Mouse (Mus musculus): Measurements from ENCODE around the gene Fitm2. TPM values are rescaled to one million over a fixed set of nuclear protein-coding genes. Genes with fewer than 3 reads are reported as not detected.
A peak's percentile ranks its signal among the peaks of the same experiment; 100 is the strongest.

The Fitm2 gene
- 3.4 and 3.6 TPM in 2 replicates for polyA plus RNA-seq (2012; rRNA removed)

GRCm38 (mm10) chr2:163472466-163472851 is at the start of gene Fitm2:
Fitm2 (minus strand) TSS chr2:163472629.
- Histone ChIP-seq H3K27me3 (ENCODE audit: control insufficient read depth, insufficient read depth, low read length) (no peaks in the 10 kb centered on the region), H3K27ac (ENCODE audit: control insufficient read depth, insufficient read depth, low read depth, low read length) (peak within 1 kb of the TSS; percentile 45)
- TF ChIP-seq CTCF (IDR thresholded peaks at IDR 0.05; ENCODE audit: control insufficient read depth, insufficient read depth, insufficient replicate concordance, low read depth, low read length), result peak; percentile 99
- TF ChIP-seq POLR2A (IDR thresholded peaks at IDR 0.05; ENCODE audit: control insufficient read depth, low read depth, low read length), result peak; percentile 43; the same call in 1 of the 2 replicates

GRCm38 (mm10) chr2:163506300-163507004 is 34.0 kb upstream of the Fitm2 start, which contains the start of gene Hnf4a:
Hnf4a (plus strand) TSS chr2:163506808.
- H3K27me3 ChIP-seq (ENCODE audit: control insufficient read depth, insufficient read depth, low read length), result no peaks in the 10 kb centered on the region
- no peak within 1 kb of the TSS for H3K27ac ChIP-seq (ENCODE audit: control insufficient read depth, insufficient read depth, low read depth, low read length)
- no peaks in the 10 kb centered on the region for H3K36me3 ChIP-seq (ENCODE audit: control insufficient read depth, insufficient read depth, low read length)
- no peak within 1 kb of the TSS for H3K4me3 ChIP-seq (ENCODE audit: control insufficient read depth, low read depth, low read length)
- H3K4me1 ChIP-seq (ENCODE audit: control insufficient read depth, insufficient read depth, low read length), result no peaks in the 10 kb centered on the region
- TF ChIP-seq POLR2A (IDR thresholded peaks at IDR 0.05; ENCODE audit: control insufficient read depth, low read depth, low read length) (no peak), CTCF (IDR thresholded peaks at IDR 0.05; ENCODE audit: control insufficient read depth, insufficient read depth, insufficient replicate concordance, low read depth, low read length) (no peak)

More at GRCm38 (mm10) chr2:163472466-163472851, at the start of gene Fitm2:
- Histone ChIP-seq H3K4me3 (ENCODE audit: control insufficient read depth, low read depth, low read length) (peak within 1 kb of the TSS; percentile 89), H3K4me1 (ENCODE audit: control insufficient read depth, insufficient read depth, low read length) (peaks cover 4% of the 10 kb centered on the region), H3K36me3 (ENCODE audit: control insufficient read depth, insufficient read depth, low read length) (no peaks in the 10 kb centered on the region)

GRCm38 (mm10) chr2:163503191-163503590 is 30.8 kb upstream of the Fitm2 start:
- no peaks in the 10 kb centered on the region for H3K27me3 ChIP-seq (ENCODE audit: control insufficient read depth, insufficient read depth, low read length)
- no peaks in the 10 kb centered on the region for H3K36me3 ChIP-seq (ENCODE audit: control insufficient read depth, insufficient read depth, low read length)
- H3K4me1 ChIP-seq (ENCODE audit: control insufficient read depth, insufficient read depth, low read length), result no peaks in the 10 kb centered on the region
- H3K4me3 ChIP-seq (ENCODE audit: control insufficient read depth, low read depth, low read length), result no peak overlapping the region
- TF ChIP-seq CTCF (IDR thresholded peaks at IDR 0.05; ENCODE audit: control insufficient read depth, insufficient read depth, insufficient replicate concordance, low read depth, low read length) (no peak), POLR2A (IDR thresholded peaks at IDR 0.05; ENCODE audit: control insufficient read depth, low read depth, low read length) (no peak)
- no peak overlapping the region for H3K27ac ChIP-seq (ENCODE audit: control insufficient read depth, insufficient read depth, low read depth, low read length)

- H3K4me3 ChIP-seq (ENCODE audit: control insufficient read depth, low read depth, low read length), result no peak overlapping the region
- no peak overlapping the region for H3K27ac ChIP-seq (ENCODE audit: control insufficient read depth, insufficient read depth, low read depth, low read length)
- no peaks in the 10 kb centered on the region for H3K4me1 ChIP-seq (ENCODE audit: control insufficient read depth, insufficient read depth, low read length)
- no peaks in the 10 kb centered on the region for H3K36me3 ChIP-seq (ENCODE audit: control insufficient read depth, insufficient read depth, low read length)
- no peaks in the 10 kb centered on the region for H3K27me3 ChIP-seq (ENCODE audit: control insufficient read depth, insufficient read depth, low read length)
- TF ChIP-seq CTCF (IDR thresholded peaks at IDR 0.05; ENCODE audit: control insufficient read depth, insufficient read depth, insufficient replicate concordance, low read depth, low read length) (no peak), POLR2A (IDR thresholded peaks at IDR 0.05; ENCODE audit: control insufficient read depth, low read depth, low read length) (no peak)
Observed at GRCm38 (mm10) chr2:163502219-163502618, 29.8 kb upstream of the Fitm2 start.

- H3K4me1 ChIP-seq (ENCODE audit: control insufficient read depth, insufficient read depth, low read length), result no peaks in the 10 kb centered on the region
- no peak overlapping the region for H3K27ac ChIP-seq (ENCODE audit: control insufficient read depth, insufficient read depth, low read depth, low read length)
- H3K27me3 ChIP-seq (ENCODE audit: control insufficient read depth, insufficient read depth, low read length), result no peaks in the 10 kb centered on the region
- TF ChIP-seq POLR2A (IDR thresholded peaks at IDR 0.05; ENCODE audit: control insufficient read depth, low read depth, low read length) (no peak), CTCF (IDR thresholded peaks at IDR 0.05; ENCODE audit: control insufficient read depth, insufficient read depth, insufficient replicate concordance, low read depth, low read length) (no peak)
- no peaks in the 10 kb centered on the region for H3K36me3 ChIP-seq (ENCODE audit: control insufficient read depth, insufficient read depth, low read length)
- no peak overlapping the region for H3K4me3 ChIP-seq (ENCODE audit: control insufficient read depth, low read depth, low read length)
Observed at GRCm38 (mm10) chr2:163494456-163494855, 22.0 kb upstream of the Fitm2 start.

- Histone ChIP-seq H3K4me3 (ENCODE audit: control insufficient read depth, low read depth, low read length) (no peak overlapping the region), H3K4me1 (ENCODE audit: control insufficient read depth, insufficient read depth, low read length) (no peaks in the 10 kb centered on the region), H3K27ac (ENCODE audit: control insufficient read depth, insufficient read depth, low read depth, low read length) (no peak overlapping the region), H3K27me3 (ENCODE audit: control insufficient read depth, insufficient read depth, low read length) (no peaks in the 10 kb centered on the region), H3K36me3 (ENCODE audit: control insufficient read depth, insufficient read depth, low read length) (no peaks in the 10 kb centered on the region)
- TF ChIP-seq POLR2A (IDR thresholded peaks at IDR 0.05; ENCODE audit: control insufficient read depth, low read depth, low read length) (no peak), CTCF (IDR thresholded peaks at IDR 0.05; ENCODE audit: control insufficient read depth, insufficient read depth, insufficient replicate concordance, low read depth, low read length) (no peak)
Observed at GRCm38 (mm10) chr2:163493976-163494375, 21.5 kb upstream of the Fitm2 start.

GRCm38 (mm10) chr2:163493031-163493430 is 20.6 kb upstream of the Fitm2 start:
- H3K27ac ChIP-seq (ENCODE audit: control insufficient read depth, insufficient read depth, low read depth, low read length), result no peak overlapping the region
- no peak for TF ChIP-seq POLR2A (IDR thresholded peaks at IDR 0.05; ENCODE audit: control insufficient read depth, low read depth, low read length)
- no peaks in the 10 kb centered on the region for H3K4me1 ChIP-seq (ENCODE audit: control insufficient read depth, insufficient read depth, low read length)
- H3K36me3 ChIP-seq (ENCODE audit: control insufficient read depth, insufficient read depth, low read length), result no peaks in the 10 kb centered on the region
- no peaks in the 10 kb centered on the region for H3K27me3 ChIP-seq (ENCODE audit: control insufficient read depth, insufficient read depth, low read length)
- no peak overlapping the region for H3K4me3 ChIP-seq (ENCODE audit: control insufficient read depth, low read depth, low read length)
